Mouse (Mus musculus): ENCODE measurements around the gene Zwilch. TPM values are rescaled to one million over a fixed set of nuclear protein-coding genes. Genes with fewer than 3 reads are reported as not detected.
A peak's percentile ranks its signal among the peaks of the same experiment; 100 is the strongest.

Zwilch gene
- polyA plus RNA-seq, 1 experiment: 8.1 TPM

GRCm38 (mm10) chr9:64094083-64094482, 78.8 kb downstream of the Zwilch start:
- Histone ChIP-seq H3K27me3 (ENCODE audit: control insufficient read depth, insufficient read depth, low read length) (no peaks in the 10 kb centered on the region), H3K4me3 (ENCODE audit: control insufficient read depth, insufficient read depth, low read length) (no peak overlapping the region), H3K4me1 (replicated peaks; ENCODE audit: control insufficient read depth, insufficient read depth, low read length) (no peaks in the 10 kb centered on the region), H3K27ac (ENCODE audit: control insufficient read depth, insufficient read depth, low read length) (no peak overlapping the region), H3K36me3 (ENCODE audit: control insufficient read depth, insufficient read depth, low read length) (no peaks in the 10 kb centered on the region)
- TF ChIP-seq POLR2A (IDR thresholded peaks at IDR 0.05; ENCODE audit: control insufficient read depth, extremely low read depth, insufficient read depth, low read length, poor library complexity): no peak
- 90% methylated on average over 11 of the region's 11 CpGs for WGBS
- DNase-seq: no peak

GRCm38 (mm10) chr9:64089004-64089403, 83.9 kb downstream of the Zwilch start:
- Histone ChIP-seq H3K4me1 (replicated peaks; ENCODE audit: control insufficient read depth, insufficient read depth, low read length) (no peaks in the 10 kb centered on the region), H3K36me3 (ENCODE audit: control insufficient read depth, insufficient read depth, low read length) (no peaks in the 10 kb centered on the region), H3K27me3 (ENCODE audit: control insufficient read depth, insufficient read depth, low read length) (no peaks in the 10 kb centered on the region), H3K27ac (ENCODE audit: control insufficient read depth, insufficient read depth, low read length) (no peak overlapping the region), H3K4me3 (ENCODE audit: control insufficient read depth, insufficient read depth, low read length) (no peak overlapping the region)
- WGBS: 34% methylated on average over 12 of the region's 12 CpGs
- DNase-seq: no peak
- TF ChIP-seq CTCF (IDR thresholded peaks at IDR 0.05; ENCODE audit: borderline replicate concordance, control insufficient read depth, extremely low read depth, insufficient read depth, low read length, poor library complexity): no peak
- no peak for TF ChIP-seq POLR2A (IDR thresholded peaks at IDR 0.05; ENCODE audit: control insufficient read depth, extremely low read depth, insufficient read depth, low read length, poor library complexity)

GRCm38 (mm10) chr9:64088346-64088745, 84.6 kb downstream of the Zwilch start:
- no peak for DNase-seq
- no peak for TF ChIP-seq POLR2A (IDR thresholded peaks at IDR 0.05; ENCODE audit: control insufficient read depth, extremely low read depth, insufficient read depth, low read length, poor library complexity)
- TF ChIP-seq CTCF (IDR thresholded peaks at IDR 0.05; ENCODE audit: borderline replicate concordance, control insufficient read depth, extremely low read depth, insufficient read depth, low read length, poor library complexity): no peak
- H3K27me3 ChIP-seq (ENCODE audit: control insufficient read depth, insufficient read depth, low read length): no peaks in the 10 kb centered on the region
- no peak overlapping the region for H3K27ac ChIP-seq (ENCODE audit: control insufficient read depth, insufficient read depth, low read length)
- WGBS: 95% methylated on average over 7 of the region's 7 CpGs
- no peaks in the 10 kb centered on the region for H3K36me3 ChIP-seq (ENCODE audit: control insufficient read depth, insufficient read depth, low read length)
- H3K4me1 ChIP-seq (replicated peaks; ENCODE audit: control insufficient read depth, insufficient read depth, low read length): no peaks in the 10 kb centered on the region
- H3K4me3 ChIP-seq (ENCODE audit: control insufficient read depth, insufficient read depth, low read length): no peak overlapping the region

- WGBS: 70% methylated on average over 5 of the region's 5 CpGs
- TF ChIP-seq CTCF (IDR thresholded peaks at IDR 0.05; ENCODE audit: borderline replicate concordance, control insufficient read depth, extremely low read depth, insufficient read depth, low read length, poor library complexity): peak; percentile 52; the same call in 1 of the 2 replicates
- no peak for TF ChIP-seq POLR2A (IDR thresholded peaks at IDR 0.05; ENCODE audit: control insufficient read depth, extremely low read depth, insufficient read depth, low read length, poor library complexity)
- Histone ChIP-seq H3K4me3 (ENCODE audit: control insufficient read depth, insufficient read depth, low read length) (no peak overlapping the region), H3K27me3 (ENCODE audit: control insufficient read depth, insufficient read depth, low read length) (no peaks in the 10 kb centered on the region), H3K4me1 (replicated peaks; ENCODE audit: control insufficient read depth, insufficient read depth, low read length) (no peaks in the 10 kb centered on the region), H3K27ac (ENCODE audit: control insufficient read depth, insufficient read depth, low read length) (no peak overlapping the region), H3K36me3 (ENCODE audit: control insufficient read depth, insufficient read depth, low read length) (no peaks in the 10 kb centered on the region)
- DNase-seq: peak; percentile 54
These were observed 85.3 kb downstream of the Zwilch start for GRCm38 (mm10) chr9:64087461-64088235.

Other genes starting within 250 kb of the Zwilch start
- 6.5 and 8.0 TPM in 2 replicates for gene Smad6, start 151.0 kb downstream of the Zwilch start, polyA plus RNA-seq (2012; rRNA removed)
- 1.4 and 2.7 TPM in 2 replicates for gene Lctl, start 56.0 kb downstream of the Zwilch start, polyA plus RNA-seq (2012; rRNA removed)
- 518 and 600 TPM in 2 replicates for gene Rpl4, start 271 bp upstream of the Zwilch start, polyA plus RNA-seq (2012; rRNA removed)
- 9.2 and 9.6 TPM in 2 replicates for gene Snapc5, start 6.2 kb upstream of the Zwilch start, polyA plus RNA-seq (2012; rRNA removed)
- gene Uchl4, start 62.1 kb upstream of the Zwilch start, polyA plus RNA-seq (2012; rRNA removed): 0.18 TPM in 1 of 2 replicates, not detected in the other
- gene Map2k1, start 80.5 kb upstream of the Zwilch start, polyA plus RNA-seq (2012; rRNA removed): 47.6 and 50.4 TPM in 2 replicates
- gene Tipin, start 108.5 kb upstream of the Zwilch start, polyA plus RNA-seq (2012; rRNA removed): 16.5 and 19.1 TPM in 2 replicates
- gene Dis3l, start 168.2 kb upstream of the Zwilch start, polyA plus RNA-seq (2012; rRNA removed): 11.0 and 12.0 TPM in 2 replicates
- 0.40 and 0.70 TPM in 2 replicates for gene Megf11, start 212.5 kb upstream of the Zwilch start, polyA plus RNA-seq (2012; rRNA removed)